Mouse (Mus musculus) neutrophil, adult 59 days (primary cell): ENCODE data around the gene Olfr672. TPM values are rescaled to one million over a fixed set of nuclear protein-coding genes. Genes with fewer than 3 reads are reported as not detected.

Experiments used
- total RNA-seq, 2 experiments: library from RNA; stranded (reverse); gene quantifications; 1 replicate in 1 of 2; 2 replicates in 1 of 2; pipeline ENCODE4 v1.2.4; 2023

The Olfr672 gene
- total RNA-seq = not detected

GRCm38 (mm10) chr7:105001929-105002328 is at the start of gene Olfr672:
TSS of gene Olfr672 (minus strand) at chr7:105002029.

GRCm38 (mm10) chr7:105032398-105032797 is 30.6 kb upstream of the Olfr672 start, which contains the start of gene Olfr676:
TSS of gene Olfr676 (plus strand) at chr7:105032698.

GRCm38 (mm10) chr7:105028360-105028759 is 26.5 kb upstream of the Olfr672 start, which contains the start of gene Olfr675:
TSS of gene Olfr675 (minus strand) at chr7:105028460.

GRCm38 (mm10) chr7:104979026-104979425 is 22.8 kb downstream of the Olfr672 start, which contains the start of gene Olfr671:
TSS of gene Olfr671 (minus strand) at chr7:104979126.

GRCm38 (mm10) chr7:104962520-104962919 is 39.3 kb downstream of the Olfr672 start, which contains the start of gene Olfr670:
TSS of gene Olfr670 (minus strand) at chr7:104962620.

Other genes starting within 250 kb of the Olfr672 start
- not detected for gene Usp17le, start 224.6 kb downstream of the Olfr672 start, total RNA-seq
- under 1 TPM in 1 of 2 experiments, not detected in 1; 0.24 TPM for gene Usp17lb, start 159.4 kb downstream of the Olfr672 start, total RNA-seq
- not detected for gene Usp17la, start 145.0 kb downstream of the Olfr672 start, total RNA-seq
- gene Olfr665, start 124.0 kb downstream of the Olfr672 start, total RNA-seq = not detected
- gene Olfr666, start 106.1 kb downstream of the Olfr672 start, total RNA-seq = not detected
- gene Olfr667, start 80.5 kb downstream of the Olfr672 start, total RNA-seq = not detected
- gene Olfr668, start 74.0 kb downstream of the Olfr672 start, total RNA-seq = not detected
- not detected for gene Olfr669, start 67.8 kb downstream of the Olfr672 start, total RNA-seq
- not detected for gene Olfr670, start 39.4 kb downstream of the Olfr672 start, total RNA-seq
- gene Olfr671, start 22.9 kb downstream of the Olfr672 start, total RNA-seq = not detected
- not detected for gene Olfr675, start 26.4 kb upstream of the Olfr672 start, total RNA-seq
- gene Olfr676, start 30.7 kb upstream of the Olfr672 start, total RNA-seq = not detected
- not detected for gene Olfr677, start 49.3 kb upstream of the Olfr672 start, total RNA-seq
- gene Olfr678, start 62.4 kb upstream of the Olfr672 start, total RNA-seq = not detected
- not detected for gene Olfr679, start 79.2 kb upstream of the Olfr672 start, total RNA-seq
- not detected for gene Olfr680-ps1, start 90.8 kb upstream of the Olfr672 start, total RNA-seq
- not detected for gene Olfr681, start 114.8 kb upstream of the Olfr672 start, total RNA-seq
- not detected for gene Olfr683, start 145.0 kb upstream of the Olfr672 start, total RNA-seq
- gene Olfr684, start 161.6 kb upstream of the Olfr672 start, total RNA-seq = not detected
- gene Olfr685, start 184.0 kb upstream of the Olfr672 start, total RNA-seq = not detected
- not detected for gene Olfr686, start 205.5 kb upstream of the Olfr672 start, total RNA-seq